Mouse (Mus musculus) thymus, adult 2 months (tissue): ENCODE measurements around the gene Ap5s1.
"Not testable (repeated sequence)": the region's sequence is repeated elsewhere in the genome, so short reads cannot be mapped to it uniquely, and the experiment has no call there.

Experiments used
- CTCF ChIP-seq: fragments of 200-500 bp; IDR thresholded peaks from 2 replicates; pipeline ENCODE4 v1.5.1; 2012; ENCODE audit warnings: mild to moderate bottlenecking, control low read depth, low read length, moderate library complexity, borderline replicate concordance; ENCODE audit not compliant: control insufficient read depth, poor library complexity, insufficient read depth; ENCODE audit errors: extremely low read depth
- POLR2A ChIP-seq: fragments of 200-500 bp; IDR thresholded peaks from 2 replicates; pipeline ENCODE4 v1.6.1; 2012; ENCODE audit warnings: mild to moderate bottlenecking, low read length, control low read depth, moderate library complexity; ENCODE audit not compliant: control insufficient read depth, poor library complexity, insufficient read depth; ENCODE audit errors: extremely low read depth

DNA sequence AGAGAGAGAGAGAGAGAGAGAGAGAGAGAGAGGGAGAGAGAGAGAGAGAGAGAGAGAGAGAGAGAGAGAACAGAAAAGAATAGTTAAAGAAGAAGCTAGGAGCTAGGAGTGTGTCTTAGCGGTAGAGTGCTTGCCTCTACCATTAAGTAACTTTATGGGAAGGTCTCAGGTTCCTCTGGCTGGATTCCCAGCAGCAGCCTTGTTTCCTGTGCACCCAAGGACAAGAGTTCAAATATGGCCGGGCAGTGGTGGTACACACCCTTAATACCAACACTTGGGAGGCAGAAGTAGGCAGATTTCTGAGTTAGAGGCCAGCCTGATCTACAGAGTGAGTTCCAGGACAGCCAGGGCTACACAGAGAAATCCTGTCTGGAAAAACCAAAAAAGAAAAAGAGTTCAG lies 19.8 kb downstream of the Ap5s1 start:
- not testable (repeated sequence) for TF ChIP-seq CTCF, POLR2A
